ENCODE assay signal across 7 mouse cellular contexts in the genomic region with DNA sequence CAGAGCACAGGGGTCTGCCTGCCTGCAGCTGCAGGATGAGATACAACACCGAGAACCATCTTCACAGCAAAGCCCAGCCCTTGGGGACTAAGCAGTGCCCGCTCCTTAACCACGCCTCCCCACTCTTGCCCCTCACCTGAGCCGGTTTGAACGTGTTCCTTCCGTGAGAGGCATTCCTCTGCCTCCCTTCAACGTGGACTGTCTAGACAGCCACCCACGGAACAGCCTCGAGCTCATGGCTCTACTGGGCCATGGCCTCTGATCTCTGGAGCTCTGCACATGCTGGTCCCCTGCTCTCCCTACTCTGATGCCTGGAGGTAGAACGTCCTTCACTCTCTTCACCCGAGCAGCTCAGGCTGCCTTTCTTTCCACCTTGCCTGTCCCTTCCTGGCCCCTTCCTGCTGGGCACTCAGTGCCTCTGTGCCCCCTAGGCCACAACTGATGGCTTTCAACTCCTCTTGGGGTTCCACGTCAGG. TPM values are rescaled to one million over a fixed set of nuclear protein-coding genes. Genes with fewer than 3 reads are reported as not detected.
DNase-seq lines count a peak whose midpoint lies in the region.

Gene Cyb561, minus strand, starts transcription at position 426 of the 476 bp plus-strand sequence.

- no peak for DNase-seq in urinary bladder, adult 2 months (ENCODE audit: low spot score)
- no peak for DNase-seq in urinary bladder, postnatal 4 days (ENCODE audit: low spot score in 2 of 2)
- DNase-seq in forebrain, embryonic 10.5 days (ENCODE audit: extremely low spot score, low spot score): no peak
- no peak for DNase-seq in left cerebral cortex, postnatal 14 days (ENCODE audit: low spot score in 2 of 2)
- no peak for DNase-seq in ovary, postnatal 10 days (ENCODE audit: low spot score)
- DNase-seq in cerebellum, adult 9-11 months: no peak
- DNase-seq in thymus, adult 18-20 months: no peak

- intact Hi-C loops in left cerebral cortex, postnatal 14 days (cut with DNase I): no loop called here

- no peak within 1 kb of the TSS for H3K4me3 ChIP-seq in forebrain, embryonic 10.5 days

- no peaks in the 10 kb centered on the region for H3K9me3 ChIP-seq in forebrain, embryonic 10.5 days

- H3K27me3 ChIP-seq in forebrain, embryonic 10.5 days (ENCODE audit: poor library complexity, severe bottlenecking): no peaks in the 10 kb centered on the region

- H3K36me3 ChIP-seq in forebrain, embryonic 10.5 days (replicated peaks): no peaks in the 10 kb centered on the region

- peaks cover 29% of the 10 kb centered on the region for H3K4me1 ChIP-seq in forebrain, embryonic 10.5 days

- 79% methylated on average over 12 of the region's 12 CpGs for WGBS in forebrain, embryonic 10.5 days

- no peak within 1 kb of the TSS; the same call in 1 of the 2 replicates for H3K27ac ChIP-seq in forebrain, embryonic 10.5 days

RNA-seq across cellular contexts. Expression of gene Cyb561, which starts in this region (rescaled TPM):
- 25.2 and 26.9 TPM in 2 replicates for polyA plus RNA-seq in urinary bladder, adult 2 months (2012; rRNA removed)
- polyA plus RNA-seq in forebrain, embryonic 10.5 days (2016; fragmentation: Nextera tagmentation; extraction: Ambion mirVana): 14.5 and 15.4 TPM in 2 replicates
- 10 to 100 TPM; 64.4 to 65.2 TPM for total RNA-seq in left cerebral cortex, postnatal 14 days (2021)
